Mouse (Mus musculus) CH12.LX (cell line): Measurements from ENCODE around the gene Mtr.

Experiments used
- ETS1 ChIP-seq: conservative IDR thresholded peaks from 2 replicates; pipeline ENCODE4 v1.6.1; 2012; ENCODE audit warnings: low read depth, mild to moderate bottlenecking, inconsistent platforms, low read length, improper control_type of control experiment, moderate library complexity
- IRF4 ChIP-seq: IDR thresholded peaks from 2 replicates; pipeline ENCODE4 v1.6.1; 2014; ENCODE audit warnings: low read depth, mild to moderate bottlenecking, inconsistent platforms, low read length, improper control_type of control experiment
- MAX ChIP-seq: IDR thresholded peaks from 2 replicates; pipeline ENCODE4 v1.6.1; 2011; ENCODE audit warnings: low read length, improper control_type of control experiment
- MXI1 ChIP-seq: IDR thresholded peaks from 2 replicates; pipeline ENCODE4 v1.6.1; 2011; ENCODE audit warnings: mild to moderate bottlenecking, low read depth, low read length, improper control_type of control experiment
- TCF12 ChIP-seq: IDR thresholded peaks from 2 replicates; pipeline ENCODE4 v1.6.1; 2014; ENCODE audit warnings: low read depth, mild to moderate bottlenecking, inconsistent platforms, low read length, improper control_type of control experiment

- TF ChIP-seq IRF4 (no peak), TCF12 (no peak), MAX (no peak), MXI1 (no peak), ETS1 (no peak)
These were observed 62.8 kb downstream of the Mtr start for GRCm38 (mm10) chr13:12194942-12195662.
